Mouse (Mus musculus) kidney, adult 18-20 months (tissue): ENCODE measurements around the gene Pla2g3.

Source experiments
- DNase-seq: peaks from one replicate; pipeline ENCODE4 v3.0.0; 2021

The Pla2g3 gene

DNA sequence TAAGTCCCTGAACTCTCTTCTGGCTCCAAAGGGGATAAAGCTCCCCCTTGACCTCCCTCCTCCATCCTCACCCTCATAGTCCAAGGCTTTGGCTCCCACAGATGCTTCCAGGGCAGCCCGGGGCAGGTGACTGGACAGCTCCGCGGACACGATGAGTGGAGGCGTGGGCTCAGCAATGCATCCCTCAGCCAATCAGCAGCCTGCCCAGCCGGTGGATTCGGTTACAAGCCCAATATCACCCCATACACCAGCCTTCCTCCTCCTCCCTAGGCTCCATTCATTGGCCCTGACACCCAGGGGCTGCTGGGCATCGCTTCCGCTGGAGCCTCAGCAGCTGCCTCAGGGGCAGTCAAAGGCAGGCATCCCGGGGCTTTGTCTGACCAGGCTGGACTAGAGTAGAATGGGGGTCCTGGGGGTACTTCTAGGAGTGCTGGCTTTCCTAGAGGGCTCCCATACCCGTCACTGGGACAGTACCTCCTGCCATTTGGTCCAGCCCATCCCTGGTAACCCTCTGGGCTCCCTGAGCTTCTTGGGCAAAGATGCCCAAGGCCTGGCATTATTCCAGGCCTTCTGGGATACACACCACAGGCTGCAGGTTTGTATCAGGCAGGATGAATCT lies at the start of gene Pla2g3:
Pla2g3 (plus strand) TSS at position 333 of the 619 bp plus-strand sequence.
- no peak for DNase-seq

DNA sequence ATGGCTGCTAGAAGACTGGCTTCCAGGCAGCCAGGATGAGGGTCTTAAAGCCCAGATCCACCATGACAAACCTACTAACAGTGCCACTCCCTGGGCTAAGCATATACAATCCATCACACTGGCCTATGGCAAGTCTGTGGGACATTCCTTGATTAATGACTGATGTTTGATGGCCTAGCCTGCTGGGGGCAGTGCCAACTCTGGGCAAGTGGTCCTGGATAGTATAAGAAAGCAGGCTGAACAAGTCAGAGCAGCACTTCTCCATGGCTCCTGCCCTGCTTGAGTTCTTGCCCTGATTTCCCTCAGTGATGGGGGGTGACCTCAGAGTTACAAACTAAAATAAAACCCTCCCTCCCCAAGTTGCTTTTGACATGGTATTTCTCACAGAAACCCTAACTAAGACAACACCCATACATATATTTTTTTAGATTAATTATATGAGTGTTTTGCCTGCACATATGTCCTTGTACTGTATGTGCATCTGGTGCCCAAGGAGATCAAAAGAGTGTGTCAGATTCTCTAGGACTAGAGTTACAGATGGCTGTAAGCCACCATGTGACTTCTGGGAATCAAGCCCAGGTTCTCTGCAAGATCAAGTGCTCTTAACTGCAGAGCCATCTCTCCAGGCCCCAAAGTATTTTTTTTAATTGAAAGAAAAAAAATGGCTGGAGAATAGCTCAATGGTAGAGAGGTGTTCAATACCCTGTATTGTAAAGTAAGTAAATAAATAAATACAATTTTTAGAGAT lies 46.2 kb upstream of the Pla2g3 start:
- DNase-seq, result no peak

DNA sequence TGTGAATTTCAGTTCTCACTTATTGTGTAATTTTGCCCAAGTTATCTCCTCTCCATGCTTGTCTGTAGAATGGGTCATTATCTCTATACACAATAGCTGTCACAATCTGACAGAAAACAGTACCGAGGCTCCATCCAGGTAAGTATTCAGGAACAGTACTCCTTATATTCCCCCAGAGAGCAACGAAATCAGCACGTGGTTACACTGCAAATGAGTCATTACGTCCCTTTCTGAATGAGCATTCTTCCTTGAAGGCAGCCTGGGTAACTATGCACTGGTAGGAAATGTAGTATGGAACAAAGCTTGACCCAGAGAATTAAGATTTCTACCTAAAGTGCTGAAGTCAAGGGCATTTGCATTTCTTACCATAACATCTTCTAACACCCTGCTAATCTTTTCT lies 45.4 kb upstream of the Pla2g3 start:
- DNase-seq, result no peak

DNA sequence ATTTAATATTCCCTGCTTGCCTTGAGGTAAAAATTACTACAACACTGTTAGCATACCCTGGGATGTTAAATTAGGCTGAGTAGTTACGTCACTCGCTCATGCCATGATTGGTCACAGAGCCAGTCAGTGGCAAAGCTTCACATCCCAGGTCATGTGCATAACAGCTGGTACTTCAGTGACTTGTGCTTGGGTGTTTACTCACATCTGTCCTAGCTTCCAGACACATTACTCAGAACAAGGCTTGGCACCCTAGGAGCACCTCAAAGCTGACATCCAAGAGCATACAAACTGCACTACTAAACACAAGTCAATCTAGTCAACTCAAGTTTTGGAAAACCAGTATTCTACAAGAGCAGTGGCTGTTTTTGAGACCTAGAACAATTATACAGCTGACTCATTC lies 45.0 kb upstream of the Pla2g3 start:
- no peak for DNase-seq

DNA sequence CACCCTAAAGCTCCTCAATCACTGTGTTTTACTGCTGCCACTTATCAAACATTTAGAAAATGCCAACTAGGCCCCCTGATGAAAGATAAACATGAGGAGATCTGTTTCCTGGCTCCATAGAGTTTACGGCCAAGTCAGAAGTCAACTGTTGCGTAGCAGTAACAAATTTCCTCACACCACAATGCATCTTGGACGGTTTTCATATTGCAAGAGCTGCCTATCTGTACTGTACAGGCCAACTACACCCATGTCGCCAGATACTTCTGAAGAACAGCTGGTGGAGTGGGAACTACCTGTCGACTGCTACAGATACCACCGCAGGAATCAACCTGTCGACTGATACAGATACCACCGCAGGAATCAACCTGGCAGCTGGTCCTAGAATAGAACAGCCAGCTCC lies 43.2 kb upstream of the Pla2g3 start:
- DNase-seq, result no peak

DNA sequence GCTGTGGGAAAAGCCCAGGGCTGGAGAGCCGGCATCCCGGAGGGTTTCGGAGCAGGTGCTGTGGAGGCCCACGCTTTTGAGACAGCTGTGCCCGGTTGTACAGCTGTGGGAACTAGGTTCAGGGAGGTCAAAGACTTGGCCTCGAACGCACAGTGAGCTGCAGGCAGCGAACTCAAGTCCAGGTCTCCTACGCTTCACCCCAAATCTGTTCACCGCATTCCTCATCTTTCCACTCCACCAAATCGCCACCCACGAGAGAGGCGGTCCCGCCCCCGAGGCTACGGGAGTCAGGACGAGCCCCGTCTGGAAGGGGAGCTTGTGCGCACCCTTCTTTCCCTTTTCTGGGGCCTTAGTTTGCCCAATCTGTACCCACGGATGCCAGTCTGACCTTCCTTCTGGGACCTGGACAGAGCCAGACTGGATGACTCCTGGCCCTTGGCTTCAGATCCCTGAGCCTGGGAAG lies 36.4 kb upstream of the Pla2g3 start:
- no peak for DNase-seq

DNA sequence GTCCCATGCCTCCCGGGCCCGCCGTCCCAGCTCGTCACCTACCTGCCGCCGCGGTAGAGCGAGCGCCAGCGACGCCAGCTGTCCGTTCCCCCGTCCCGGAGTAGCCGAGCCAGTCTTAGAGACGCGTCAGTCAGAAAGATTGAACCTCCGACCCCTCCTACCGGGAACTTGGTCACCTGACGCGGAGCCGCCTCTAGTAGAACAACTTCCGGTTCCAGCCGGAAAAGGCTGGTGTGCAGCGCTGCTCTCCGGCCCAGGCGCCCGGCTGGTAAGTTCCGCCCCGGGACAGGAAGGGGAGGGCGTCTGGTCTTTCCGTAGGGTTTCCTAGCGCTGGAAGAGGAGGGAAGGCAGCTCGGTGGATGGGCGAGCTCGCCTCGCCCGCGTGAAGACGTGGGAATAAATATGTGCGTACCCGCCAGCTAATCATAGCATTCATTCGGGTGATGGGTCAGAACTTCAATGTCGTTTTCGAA lies 35.9 kb upstream of the Pla2g3 start, which contains the start of gene Rnf185:
Rnf185 (minus strand) TSS at position 197 of the 473 bp plus-strand sequence.
- peak; percentile 93 for DNase-seq

DNA sequence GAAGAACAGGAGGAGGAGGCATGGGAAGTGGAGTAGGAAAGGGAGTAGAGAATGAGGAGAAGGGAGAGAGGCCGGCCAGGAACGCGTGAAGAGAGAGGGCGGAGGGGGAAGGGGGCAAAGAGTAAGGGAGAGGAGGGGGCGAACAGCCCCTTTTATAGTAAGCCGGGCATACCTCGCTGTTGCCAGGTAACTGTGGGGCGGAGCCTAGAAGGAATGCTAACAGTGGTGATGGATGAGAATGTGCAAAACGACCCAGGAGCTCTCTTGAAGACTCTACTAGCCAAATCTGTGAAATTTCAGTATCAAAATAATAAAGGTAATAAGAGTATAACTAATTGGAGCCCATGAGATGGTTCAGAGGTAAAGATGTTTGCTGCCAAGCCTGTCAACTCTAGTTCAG lies 35.3 kb upstream of the Pla2g3 start:
- peak; percentile 27 for DNase-seq

DNA sequence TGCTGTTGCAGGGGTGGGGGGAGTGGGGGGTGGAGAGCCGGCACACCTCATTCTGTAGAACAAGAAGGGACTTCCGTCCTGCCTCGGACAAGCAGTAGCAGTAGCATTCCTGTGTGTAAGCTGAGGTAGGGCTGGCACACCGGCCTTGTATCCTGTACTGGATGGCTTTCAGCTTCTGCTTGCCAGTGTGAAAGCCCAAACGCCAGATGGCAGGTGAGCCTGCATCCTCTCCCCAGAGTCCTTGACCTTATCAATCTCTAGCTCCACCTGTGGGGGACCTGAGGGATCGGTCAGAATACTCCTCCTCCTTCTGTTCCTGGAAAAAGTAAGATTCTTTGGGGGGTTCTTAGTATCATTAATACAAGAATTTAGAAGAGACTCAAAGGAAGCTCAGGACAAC lies 34.6 kb upstream of the Pla2g3 start:
- DNase-seq, result no peak

DNA sequence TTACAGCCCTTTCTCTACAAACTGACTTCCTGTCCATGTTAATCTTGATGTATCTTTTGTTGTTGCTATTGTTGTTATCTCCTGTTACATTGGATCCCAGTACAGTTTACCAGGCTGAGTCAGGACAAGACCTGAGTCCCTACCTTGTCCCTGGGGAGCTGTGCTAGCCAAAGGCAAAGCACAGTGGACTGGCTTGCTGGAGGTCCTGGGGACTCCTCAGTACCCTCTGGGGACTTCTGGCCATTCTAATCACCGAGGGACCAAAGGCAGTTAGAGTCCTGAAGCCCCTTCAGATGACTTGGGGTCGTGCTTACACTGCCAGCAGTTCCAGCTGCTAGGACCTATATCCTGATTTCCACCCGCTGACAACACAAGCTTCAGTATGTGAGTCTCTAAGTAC lies 33.6 kb upstream of the Pla2g3 start:
- no peak for DNase-seq

DNA sequence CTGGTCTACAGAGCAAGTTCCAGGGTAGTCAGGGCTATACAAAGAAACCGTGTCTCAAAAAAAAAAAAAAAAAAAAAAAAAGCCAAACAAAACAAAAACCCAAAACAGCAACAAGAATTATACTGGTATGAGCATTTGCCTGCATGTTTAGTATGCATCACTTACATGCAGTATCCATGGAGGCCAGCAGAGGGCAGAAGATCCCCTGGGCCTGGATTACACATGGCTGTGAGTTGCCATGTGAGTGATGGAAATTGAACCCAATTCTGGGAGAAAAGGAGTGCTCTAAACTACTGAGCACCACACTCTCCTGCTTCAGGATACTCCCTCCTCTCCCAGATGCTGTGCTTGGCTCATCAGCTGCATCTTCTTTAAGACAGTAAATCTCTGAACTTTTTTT lies 31.7 kb upstream of the Pla2g3 start:
- peak; percentile 80 for DNase-seq

DNA sequence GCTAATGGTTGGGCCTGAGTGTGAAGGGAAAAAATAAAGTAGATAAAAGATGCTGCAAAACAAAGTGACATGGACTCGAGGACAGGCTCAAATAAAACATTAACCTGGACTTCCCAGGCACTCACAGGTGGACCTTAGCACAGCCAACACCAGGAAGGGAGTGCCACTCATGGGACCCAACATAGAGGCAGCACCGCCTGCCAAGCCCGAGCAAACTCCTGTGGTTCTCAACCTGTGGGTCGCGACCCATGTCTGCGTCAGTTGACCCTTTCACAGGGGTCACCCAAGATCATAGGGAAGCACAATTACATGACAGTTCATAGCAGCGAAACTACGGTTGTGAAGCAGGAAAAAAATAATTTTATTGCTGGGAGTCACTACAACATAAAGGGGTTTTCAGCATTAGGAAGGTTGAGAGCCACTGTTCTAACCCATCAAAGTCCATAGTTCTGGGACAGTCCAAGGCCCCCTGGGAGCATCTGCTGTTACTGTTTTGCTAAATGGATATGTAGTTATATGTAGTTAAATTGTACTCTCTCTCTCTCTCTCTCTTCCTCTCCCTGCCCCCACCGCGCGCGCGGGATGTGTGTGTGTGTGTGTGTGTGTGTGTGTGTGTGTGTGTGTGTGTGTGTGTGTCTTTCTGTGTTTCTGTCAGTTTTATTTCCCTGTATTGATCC lies 29.5 kb upstream of the Pla2g3 start:
- peak; percentile 51 for DNase-seq

DNA sequence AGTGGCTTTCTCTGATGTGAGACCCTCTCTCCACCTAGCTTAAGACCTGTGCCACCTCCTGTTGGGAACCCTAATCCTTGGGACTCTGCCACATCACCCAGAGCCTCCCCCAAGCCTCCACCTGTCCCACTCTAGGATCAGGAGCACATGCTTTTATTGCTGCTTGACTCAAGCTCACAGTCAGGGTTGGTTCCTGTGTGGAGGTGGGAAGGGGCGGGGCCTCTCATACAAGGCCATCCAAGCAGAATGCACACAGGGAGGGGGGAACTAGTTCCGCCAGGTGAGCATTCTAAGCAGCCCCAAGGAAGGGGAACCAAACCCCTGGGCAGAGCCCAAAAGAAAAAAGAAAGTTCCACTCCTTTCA lies 29.0 kb upstream of the Pla2g3 start:
- peak; percentile 36 for DNase-seq

DNA sequence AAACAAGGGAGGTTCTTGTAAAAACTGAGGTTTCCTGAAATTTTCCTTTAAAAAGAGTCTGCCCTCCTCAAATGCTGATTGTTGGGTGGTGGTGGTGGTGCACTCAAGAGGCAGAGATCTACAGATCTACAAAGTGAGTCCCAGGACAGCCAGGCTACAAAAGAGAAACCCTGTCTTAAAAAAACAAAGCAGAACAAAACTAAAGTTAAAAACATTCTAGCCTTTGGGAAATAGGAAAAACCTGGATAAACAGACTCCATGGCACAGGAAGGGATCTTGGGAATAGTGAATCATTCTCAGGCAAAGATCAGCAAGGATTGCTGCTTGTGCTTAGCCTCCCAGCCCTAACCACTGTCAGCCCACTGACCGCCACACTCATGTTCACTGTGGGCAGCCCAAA lies 25.2 kb upstream of the Pla2g3 start:
- DNase-seq, result no peak

DNA sequence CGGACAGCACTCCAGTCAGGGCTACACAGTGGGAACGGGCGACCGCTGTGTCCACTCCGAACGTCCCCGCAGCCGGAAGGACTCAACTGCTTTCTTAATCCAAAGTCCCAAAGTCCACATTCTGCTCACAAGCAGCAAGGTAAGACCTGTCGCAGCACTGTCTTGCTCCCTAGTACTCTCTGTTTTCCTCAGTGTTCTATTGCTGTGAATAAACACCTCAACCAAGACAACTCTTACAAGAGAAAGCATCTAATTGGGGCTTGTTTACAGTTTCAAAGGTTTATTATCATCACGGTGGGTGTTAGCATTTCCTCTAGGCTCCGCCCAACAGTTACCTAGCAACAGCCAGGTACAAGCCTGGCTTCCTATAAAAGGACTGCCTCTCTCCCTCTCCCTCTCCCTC lies 16.6 kb upstream of the Pla2g3 start:
- peak; percentile 46 for DNase-seq

DNA sequence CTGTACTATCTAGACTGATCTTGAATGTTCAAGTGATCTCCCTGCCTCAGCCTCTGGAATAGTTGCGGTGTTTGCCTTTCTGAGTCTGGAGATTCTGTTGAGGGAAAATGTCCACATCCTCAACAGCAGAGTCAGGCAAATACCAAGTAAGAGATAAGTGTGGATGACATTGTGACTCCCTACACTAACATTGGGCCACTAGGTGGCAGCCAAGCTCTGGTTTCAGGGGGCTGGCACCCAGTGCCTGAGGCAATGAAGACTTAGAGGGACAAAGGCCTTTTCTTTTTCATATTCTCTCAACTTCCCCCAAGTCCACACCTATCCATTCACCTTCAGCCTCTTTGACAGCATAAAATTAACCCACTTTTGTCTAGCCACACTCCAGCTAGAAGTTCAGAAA lies 15.6 kb upstream of the Pla2g3 start:
- peak; percentile 88 for DNase-seq

DNA sequence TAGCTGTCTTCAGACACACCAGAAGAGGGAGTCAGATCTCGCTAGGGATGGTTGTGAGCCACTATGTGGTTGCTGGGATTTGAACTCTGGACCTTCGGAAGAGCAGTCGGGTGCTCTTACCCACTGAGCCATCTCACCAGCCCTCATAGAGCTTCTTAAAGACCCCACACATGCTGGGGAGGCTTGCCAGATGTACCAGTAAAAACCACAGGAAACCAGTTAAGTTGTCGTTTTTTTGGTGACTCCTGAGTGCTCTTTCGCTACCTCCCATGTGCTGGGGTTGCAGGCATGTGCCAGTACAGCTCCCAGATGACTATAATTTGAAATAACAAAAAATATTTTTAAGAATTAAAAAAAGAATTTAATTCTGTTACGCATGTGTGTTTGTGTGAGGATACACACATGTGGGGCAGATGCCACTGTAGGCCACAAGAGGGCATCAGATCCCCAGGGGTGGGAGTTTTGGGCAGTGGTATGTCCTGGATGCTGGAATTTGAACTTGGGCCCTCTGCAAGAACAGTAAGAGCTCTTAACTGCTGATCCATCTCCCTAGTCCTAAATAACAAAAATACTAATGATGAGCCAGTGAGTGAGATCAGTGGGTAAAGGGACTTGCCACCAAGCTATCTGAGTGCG lies 13.5 kb upstream of the Pla2g3 start:
- peak; percentile 50 for DNase-seq

DNA sequence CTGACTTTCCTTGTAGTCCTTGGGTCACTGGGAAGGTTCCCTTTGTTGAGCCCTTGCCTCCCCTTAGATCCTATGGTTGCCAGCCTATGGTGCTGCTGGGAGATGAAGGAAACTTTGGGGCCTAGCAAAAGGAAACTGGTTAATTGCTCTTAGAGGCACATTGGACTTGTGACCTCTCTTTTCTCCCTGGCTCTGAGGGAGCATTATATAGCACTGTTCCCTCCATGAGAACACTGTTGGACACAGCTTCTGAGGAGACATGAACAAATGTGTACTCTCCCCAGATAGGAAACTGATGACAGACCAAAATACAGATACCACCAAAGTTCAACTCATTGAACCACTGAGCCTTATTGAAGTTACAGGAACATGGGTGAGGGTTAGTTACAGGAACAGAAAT lies 12.6 kb upstream of the Pla2g3 start:
- DNase-seq, result no peak

DNA sequence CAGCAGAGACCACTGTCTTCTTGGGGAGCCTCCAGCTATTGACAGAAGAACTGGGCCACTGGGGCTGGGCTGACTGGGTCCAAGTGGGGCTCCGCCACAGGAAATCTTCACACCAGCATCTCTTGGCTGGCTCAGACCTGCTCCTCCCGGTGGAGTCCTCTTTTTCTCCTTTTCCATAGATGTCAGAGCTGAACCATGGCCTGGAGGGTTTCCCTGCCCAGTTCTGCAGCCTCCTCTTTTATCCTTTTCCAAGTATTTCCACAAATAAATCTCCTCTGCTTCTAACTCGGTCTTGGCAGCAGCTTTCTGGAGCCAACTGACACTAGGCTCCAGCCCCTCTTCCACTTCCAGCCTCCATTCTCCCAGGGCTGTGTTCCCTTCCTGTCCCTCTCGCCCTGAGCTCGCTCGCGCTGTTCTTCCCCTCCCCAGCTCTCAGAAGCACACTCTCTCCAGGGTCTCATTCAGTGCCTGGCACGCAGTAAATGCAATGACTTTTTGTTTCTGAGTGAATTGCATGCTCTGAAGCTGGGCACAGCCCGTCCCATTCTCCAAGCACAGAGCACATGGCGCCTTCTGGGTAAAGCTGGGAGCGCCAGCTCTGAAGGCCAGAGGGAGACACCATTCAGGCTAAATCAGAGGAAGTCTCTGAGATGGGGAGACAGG lies 4.0 kb upstream of the Pla2g3 start:
- no peak for DNase-seq

DNA sequence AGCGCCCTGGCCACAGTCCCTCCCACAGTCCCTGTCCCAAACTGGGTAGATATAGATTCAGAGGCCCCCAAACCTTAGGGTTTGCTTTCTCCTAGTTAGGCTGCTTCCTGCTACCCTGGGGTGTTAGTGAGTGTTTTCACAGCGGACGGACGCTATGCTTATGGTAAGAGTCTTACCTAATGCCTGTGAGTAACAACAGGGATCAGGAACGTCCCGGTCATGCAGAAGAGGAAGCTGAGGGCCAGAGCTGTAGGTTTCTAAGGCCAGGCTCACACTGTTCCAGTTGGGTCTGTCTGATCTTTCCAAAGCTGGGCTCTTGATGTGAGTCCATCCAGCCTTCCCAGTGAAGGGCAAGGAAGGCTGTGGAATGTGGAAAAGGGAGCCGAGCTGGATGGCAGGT lies 1.7 kb upstream of the Pla2g3 start:
- DNase-seq, result no peak

DNA sequence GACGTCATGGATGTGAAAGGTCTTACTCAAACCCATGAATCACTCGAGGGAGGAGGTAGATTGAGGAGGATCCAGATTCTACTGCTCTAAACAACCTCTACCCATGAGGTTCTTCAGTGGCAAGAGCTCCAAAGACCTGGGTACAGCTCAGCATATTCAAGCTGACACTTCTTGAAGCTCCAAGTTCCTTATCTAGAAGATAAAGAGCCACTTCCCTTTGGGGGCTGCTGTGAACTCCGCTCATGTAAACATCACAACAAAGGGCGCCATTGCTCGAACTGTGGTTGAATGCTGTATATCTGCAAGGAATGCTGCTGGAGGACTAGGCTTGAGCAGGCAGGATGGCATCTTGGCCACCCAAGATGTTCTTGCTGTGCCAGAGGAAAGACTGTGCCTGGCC lies 952 bp downstream of the Pla2g3 start:
- DNase-seq, result no peak

DNA sequence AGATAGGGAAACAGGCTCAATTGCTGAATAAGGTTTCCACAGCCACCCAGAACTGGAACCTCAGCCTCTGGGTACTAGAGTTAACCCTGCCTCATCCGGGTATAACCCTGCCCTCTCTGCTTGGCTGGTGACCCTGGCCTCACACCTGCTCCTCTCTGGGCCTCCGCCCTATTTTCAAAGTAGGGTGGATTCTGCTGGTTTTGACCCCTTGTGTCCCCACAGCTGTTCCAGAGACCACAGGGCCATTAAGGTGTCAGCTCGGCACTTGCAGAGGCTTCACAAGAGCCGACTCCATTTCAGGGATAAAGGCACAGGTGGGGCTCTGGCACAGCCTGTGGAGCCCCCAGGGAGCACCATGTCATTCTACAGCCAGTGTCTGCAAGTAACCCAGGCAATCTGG lies 4.7 kb downstream of the Pla2g3 start:
- DNase-seq, result no peak

DNA sequence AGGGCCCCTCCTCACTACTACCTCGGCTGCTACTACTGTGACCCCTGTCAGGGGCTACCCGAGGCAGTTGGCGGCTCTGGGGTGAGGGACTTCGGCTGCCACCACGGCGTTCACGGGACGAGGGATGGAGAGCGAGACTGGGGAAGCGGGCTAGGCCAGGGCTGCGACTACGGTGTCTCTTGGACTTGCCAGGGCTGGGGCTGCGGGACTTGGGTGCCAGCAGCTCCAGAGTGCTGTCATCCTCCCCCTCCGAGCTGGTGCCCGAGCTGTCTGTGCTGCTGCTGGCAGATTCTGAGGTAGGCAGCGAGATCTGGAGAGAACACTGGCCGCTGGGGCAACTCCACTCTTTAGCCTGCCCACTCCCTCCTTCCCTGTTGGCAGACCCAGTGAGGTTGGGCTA lies 6.8 kb downstream of the Pla2g3 start:
- DNase-seq, result no peak
